Mouse (Mus musculus): ENCODE data around the gene Smarcc1. TPM values are rescaled to one million over a fixed set of nuclear protein-coding genes. Genes with fewer than 3 reads are reported as not detected.

Smarcc1 gene
- polyA plus RNA-seq, 1 experiment, result 76.6 TPM

DNA sequence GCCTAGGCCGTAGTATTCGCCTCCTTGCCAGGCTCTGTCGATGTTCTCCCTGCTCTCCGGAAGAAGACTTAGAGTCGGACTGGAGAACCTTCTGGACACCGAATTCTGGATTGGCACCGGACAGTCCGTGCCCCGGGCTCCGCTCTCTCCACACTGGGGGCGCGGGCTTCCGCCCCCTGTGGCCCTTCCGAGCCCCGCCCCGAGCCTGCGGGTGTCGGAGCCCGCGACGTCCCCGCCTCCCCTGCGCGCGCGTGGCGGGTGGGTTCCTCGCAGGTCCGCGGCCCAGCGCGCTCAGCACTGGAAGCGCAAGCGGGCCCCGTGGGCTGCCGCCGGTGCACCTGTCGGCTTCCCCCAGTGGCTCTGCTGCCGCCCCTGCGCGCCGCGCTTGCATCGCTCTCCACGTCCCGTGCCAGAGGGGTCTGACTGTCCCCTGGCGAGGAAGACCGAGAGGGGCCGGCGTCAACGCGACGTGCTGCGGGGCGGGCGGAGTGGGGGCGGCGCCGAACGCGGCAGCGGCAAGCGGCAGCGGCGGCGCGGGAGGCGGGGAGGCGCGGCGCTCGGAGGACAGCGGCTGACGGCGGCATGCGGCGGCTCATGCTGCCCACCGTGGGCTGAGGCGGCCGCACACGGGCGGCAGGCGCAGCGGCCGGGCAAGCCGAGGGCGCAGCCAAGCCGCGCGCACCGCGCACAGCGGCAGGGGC, 127.5 kb downstream of the Smarcc1 start:
- WGBS, result 3% methylated on average over 93 of the region's 93 CpGs
- peak overlapping the region; percentile 85 for H3K27ac ChIP-seq (ENCODE audit: insufficient read depth, low read depth, low read length)
- TF ChIP-seq POLR2A (IDR thresholded peaks at IDR 0.05; ENCODE audit: insufficient read depth, low read depth, low read length) (peak; percentile 62), CTCF (IDR thresholded peaks at IDR 0.05; ENCODE audit: insufficient read depth, low read depth, low read length) (no peak)

DNA sequence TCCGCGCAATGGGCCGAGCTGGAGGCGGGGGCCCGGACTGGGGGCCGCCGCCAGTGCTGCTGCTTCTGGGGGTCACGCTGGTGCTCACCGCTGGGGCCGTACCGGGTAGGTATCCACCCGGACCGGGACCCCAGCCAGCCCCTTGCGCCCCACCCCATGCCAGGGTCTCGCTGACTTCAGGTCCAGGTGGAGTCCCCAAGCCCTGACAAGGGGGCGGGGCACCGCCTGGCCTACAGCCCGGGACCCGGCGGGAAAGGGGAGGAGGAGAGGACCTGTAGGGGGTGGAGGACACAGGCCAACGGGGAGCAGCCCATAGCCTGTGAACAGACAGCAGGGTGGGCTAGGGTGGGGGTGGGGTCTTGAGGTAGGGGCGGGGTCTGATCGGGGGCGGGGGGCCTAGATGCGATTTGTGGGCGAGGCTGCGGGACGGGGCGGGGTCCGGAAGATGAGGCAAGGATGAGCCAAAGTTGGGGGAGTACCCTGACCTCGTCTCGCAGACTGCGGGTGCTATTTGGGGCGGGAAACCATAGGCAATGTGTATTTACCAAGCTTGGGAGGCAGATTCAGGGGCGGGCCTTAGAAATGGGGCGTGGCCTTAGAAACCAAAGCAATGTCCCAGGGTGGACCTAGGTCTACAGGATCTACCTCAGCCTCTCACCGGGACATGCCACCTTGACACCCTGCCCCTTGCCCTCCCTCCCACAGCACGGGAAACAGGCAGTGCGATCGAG, 128.2 kb downstream of the Smarcc1 start:
- H3K27ac ChIP-seq (ENCODE audit: insufficient read depth, low read depth, low read length), result peak overlapping the region; percentile 86
- no peak for TF ChIP-seq CTCF (IDR thresholded peaks at IDR 0.05; ENCODE audit: insufficient read depth, low read depth, low read length)
- no peak for TF ChIP-seq POLR2A (IDR thresholded peaks at IDR 0.05; ENCODE audit: insufficient read depth, low read depth, low read length)
- 1% methylated on average over 40 of the region's 40 CpGs for WGBS
- H3K4me3 ChIP-seq (ENCODE audit: insufficient read depth, low read depth, low read length), result peak overlapping the region; percentile 63
- peaks cover 33% of the 10 kb centered on the region for H3K4me1 ChIP-seq (ENCODE audit: control insufficient read depth, insufficient read depth, low read length)

More for the DNA sequence above, 127.5 kb downstream of the Smarcc1 start:
- Histone ChIP-seq H3K4me1 (ENCODE audit: control insufficient read depth, insufficient read depth, low read length) (peaks cover 25% of the 10 kb centered on the region), H3K4me3 (ENCODE audit: insufficient read depth, low read depth, low read length) (peak overlapping the region; percentile 63)

DNA sequence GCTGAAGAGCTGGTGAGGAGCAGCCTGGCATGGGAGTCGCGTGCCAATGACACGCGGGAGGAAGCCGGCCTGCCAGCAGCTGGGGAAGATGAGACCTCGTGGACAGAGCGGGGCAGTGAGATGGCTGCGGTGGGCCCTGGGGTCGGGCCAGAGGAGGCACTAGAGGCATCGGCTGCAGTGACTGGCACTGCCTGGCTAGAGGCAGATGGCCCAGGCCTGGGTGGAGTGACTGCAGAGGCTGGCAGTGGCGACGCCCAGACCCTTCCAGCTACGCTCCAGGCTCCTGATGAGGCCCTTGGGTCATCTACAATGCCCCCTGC, 128.8 kb downstream of the Smarcc1 start:
- WGBS, result 13% methylated on average over 13 of the region's 13 CpGs
- peak overlapping the region; percentile 63 for H3K4me3 ChIP-seq (ENCODE audit: insufficient read depth, low read depth, low read length)
- H3K27ac ChIP-seq (ENCODE audit: insufficient read depth, low read depth, low read length), result peak overlapping the region; percentile 86
- H3K4me1 ChIP-seq (ENCODE audit: control insufficient read depth, insufficient read depth, low read length), result peaks cover 36% of the 10 kb centered on the region
- TF ChIP-seq POLR2A (IDR thresholded peaks at IDR 0.05; ENCODE audit: insufficient read depth, low read depth, low read length) (no peak), CTCF (IDR thresholded peaks at IDR 0.05; ENCODE audit: insufficient read depth, low read depth, low read length) (no peak)

DNA sequence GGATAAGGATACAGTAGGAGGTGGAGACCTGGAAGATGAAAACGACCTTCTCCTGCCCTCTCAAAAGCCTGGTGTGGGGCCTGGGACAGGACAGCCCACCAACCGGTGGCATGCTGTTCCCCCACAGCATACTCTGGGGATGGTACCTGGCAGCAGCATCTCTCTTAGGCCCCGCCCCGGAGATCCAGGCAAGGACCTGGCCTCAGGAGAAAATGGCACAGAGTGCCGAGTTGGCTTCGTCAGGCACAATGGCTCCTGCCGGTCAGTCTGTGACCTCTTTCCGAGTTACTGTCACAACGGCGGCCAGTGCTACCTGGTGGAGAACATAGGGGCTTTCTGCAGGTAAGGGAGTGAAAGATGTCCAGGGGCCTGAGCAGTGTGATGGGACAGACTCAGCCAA, 129.5 kb downstream of the Smarcc1 start:
- 65% methylated on average over 10 of the region's 10 CpGs for WGBS
- Histone ChIP-seq H3K4me1 (ENCODE audit: control insufficient read depth, insufficient read depth, low read length) (peaks cover 36% of the 10 kb centered on the region), H3K27ac (ENCODE audit: insufficient read depth, low read depth, low read length) (peak overlapping the region; percentile 63), H3K4me3 (ENCODE audit: insufficient read depth, low read depth, low read length) (peak overlapping the region; percentile 24; the same call in 1 of the 2 replicates)
- TF ChIP-seq CTCF (IDR thresholded peaks at IDR 0.05; ENCODE audit: insufficient read depth, low read depth, low read length) (no peak), POLR2A (IDR thresholded peaks at IDR 0.05; ENCODE audit: insufficient read depth, low read depth, low read length) (no peak)

DNA sequence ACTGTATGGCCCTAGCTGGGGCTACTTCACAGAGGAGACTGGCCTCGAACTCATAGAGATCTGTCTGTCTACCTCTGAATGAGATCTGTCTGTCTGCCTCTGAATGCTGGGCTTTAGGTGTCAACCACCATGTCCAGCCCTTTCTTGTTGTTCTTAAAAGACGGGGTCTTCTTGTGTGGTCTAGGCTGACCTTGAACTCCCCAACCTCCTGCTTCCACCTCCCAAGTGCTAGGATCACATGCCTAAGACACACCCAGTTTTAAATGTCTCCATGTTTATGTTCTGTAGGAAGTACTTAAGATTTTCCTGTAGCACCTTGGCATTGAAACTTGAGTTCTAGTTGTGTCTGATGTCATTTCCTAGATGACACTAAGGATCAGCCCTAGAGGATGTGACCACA, 131.4 kb downstream of the Smarcc1 start:
- TF ChIP-seq CTCF (IDR thresholded peaks at IDR 0.05; ENCODE audit: insufficient read depth, low read depth, low read length) (no peak), POLR2A (IDR thresholded peaks at IDR 0.05; ENCODE audit: insufficient read depth, low read depth, low read length) (no peak)
- peak overlapping the region; percentile 71 for H3K27ac ChIP-seq (ENCODE audit: insufficient read depth, low read depth, low read length)
- 70% methylated on average over 2 of the region's 2 CpGs for WGBS
- H3K4me3 ChIP-seq (ENCODE audit: insufficient read depth, low read depth, low read length), result no peak overlapping the region
- H3K4me1 ChIP-seq (ENCODE audit: control insufficient read depth, insufficient read depth, low read length), result peaks cover 36% of the 10 kb centered on the region

DNA sequence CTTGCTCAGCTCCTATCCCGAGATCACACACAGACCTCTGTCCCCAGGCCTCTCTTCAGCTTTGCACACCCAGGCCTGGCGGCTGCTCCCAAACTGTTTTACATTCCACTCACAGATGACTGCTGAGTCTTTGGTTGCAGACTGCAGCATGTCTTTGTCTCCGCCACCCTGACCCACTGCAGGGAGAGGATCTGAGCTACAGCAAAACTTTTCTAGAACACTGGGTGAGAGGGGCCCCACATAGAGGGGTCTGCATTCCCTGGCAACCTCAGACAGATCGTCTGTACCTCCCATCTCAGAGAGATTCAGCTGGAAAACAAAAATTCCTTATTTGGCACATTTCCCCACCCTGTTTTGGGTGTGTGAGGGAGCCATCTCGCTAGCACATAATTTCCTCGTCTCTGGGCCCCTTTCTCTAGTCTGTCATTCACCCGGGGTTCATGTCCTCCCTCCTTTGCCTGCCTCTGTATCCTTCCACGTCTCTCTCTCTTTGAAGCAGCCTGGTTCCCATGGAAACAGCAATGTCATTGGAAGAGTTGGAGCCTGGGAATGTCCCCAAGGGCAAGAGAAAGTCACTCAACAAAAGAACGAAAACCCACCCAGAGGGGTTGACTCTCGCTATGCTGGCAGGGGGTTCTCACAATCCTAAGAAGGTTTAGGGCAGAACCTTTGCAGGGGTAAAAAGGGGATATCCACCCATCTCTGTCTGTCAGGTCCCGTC, 132.5 kb downstream of the Smarcc1 start:
- TF ChIP-seq CTCF (IDR thresholded peaks at IDR 0.05; ENCODE audit: insufficient read depth, low read depth, low read length) (no peak), POLR2A (IDR thresholded peaks at IDR 0.05; ENCODE audit: insufficient read depth, low read depth, low read length) (0 out of 2 replicates have a peak, but pooled peaks have one; percentile 1)
- Histone ChIP-seq H3K4me1 (ENCODE audit: control insufficient read depth, insufficient read depth, low read length) (peaks cover 34% of the 10 kb centered on the region), H3K4me3 (ENCODE audit: insufficient read depth, low read depth, low read length) (peak overlapping the region; percentile 2), H3K27ac (ENCODE audit: insufficient read depth, low read depth, low read length) (peak overlapping the region; percentile 71)
- 12% methylated on average over 11 of the region's 11 CpGs for WGBS

DNA sequence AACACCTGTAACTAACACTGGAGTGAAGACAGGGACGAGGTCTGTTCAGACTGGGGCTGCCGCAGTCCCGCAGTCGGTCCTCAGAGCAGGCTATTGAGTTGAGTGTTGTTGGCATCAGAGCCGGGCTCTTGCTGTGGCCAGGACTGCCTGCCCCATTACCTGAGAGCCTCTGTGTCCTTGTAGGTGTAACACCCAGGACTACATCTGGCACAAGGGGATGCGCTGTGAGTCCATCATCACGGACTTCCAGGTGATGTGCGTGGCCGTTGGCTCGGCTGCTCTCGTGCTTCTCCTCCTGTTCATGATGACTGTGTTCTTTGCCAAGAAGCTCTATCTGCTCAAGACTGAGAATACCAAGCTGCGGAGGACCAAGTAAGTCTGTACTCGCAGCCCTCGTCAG, 133.3 kb downstream of the Smarcc1 start:
- 31% methylated on average over 14 of the region's 14 CpGs for WGBS
- Histone ChIP-seq H3K27ac (ENCODE audit: insufficient read depth, low read depth, low read length) (peak overlapping the region; percentile 71), H3K4me3 (ENCODE audit: insufficient read depth, low read depth, low read length) (peak overlapping the region; percentile 2; the same call in 1 of the 2 replicates), H3K4me1 (ENCODE audit: control insufficient read depth, insufficient read depth, low read length) (peaks cover 40% of the 10 kb centered on the region)
- TF ChIP-seq POLR2A (IDR thresholded peaks at IDR 0.05; ENCODE audit: insufficient read depth, low read depth, low read length) (no peak), CTCF (IDR thresholded peaks at IDR 0.05; ENCODE audit: insufficient read depth, low read depth, low read length) (no peak)

DNA sequence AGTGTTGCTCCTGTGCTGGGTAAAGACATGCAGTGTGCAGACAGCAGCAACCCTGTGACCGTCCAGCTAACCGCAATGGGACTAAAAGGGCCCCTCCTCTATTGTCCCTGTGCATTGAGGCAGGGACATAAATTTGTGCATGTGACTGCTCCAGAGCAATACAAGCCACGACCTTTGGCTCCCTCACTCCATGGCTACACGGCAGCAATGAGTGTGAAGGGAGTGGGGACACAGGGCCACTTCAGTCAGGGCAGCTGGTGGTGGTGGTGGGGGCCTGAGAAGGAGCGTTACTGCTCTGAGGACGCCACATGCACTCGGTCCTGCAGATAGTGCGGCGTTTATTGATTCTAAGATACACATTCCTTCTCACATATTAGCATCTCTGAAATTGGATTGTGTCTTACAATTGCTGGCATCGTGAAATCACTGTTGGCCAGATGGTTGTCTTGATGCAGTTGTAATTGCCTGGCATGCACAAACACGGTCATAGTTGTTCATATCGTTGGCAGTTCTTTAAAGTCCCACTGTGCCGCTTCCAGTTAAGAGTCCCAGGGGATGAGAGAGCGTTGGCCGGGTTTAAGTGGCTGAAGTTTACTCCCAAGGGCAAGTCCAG, 138.0 kb downstream of the Smarcc1 start:
- no peak overlapping the region for H3K4me3 ChIP-seq (ENCODE audit: insufficient read depth, low read depth, low read length)
- H3K27ac ChIP-seq (ENCODE audit: insufficient read depth, low read depth, low read length), result peak overlapping the region; percentile 68
- peaks cover 24% of the 10 kb centered on the region for H3K4me1 ChIP-seq (ENCODE audit: control insufficient read depth, insufficient read depth, low read length)
- no peak for TF ChIP-seq POLR2A (IDR thresholded peaks at IDR 0.05; ENCODE audit: insufficient read depth, low read depth, low read length)
- no peak for TF ChIP-seq CTCF (IDR thresholded peaks at IDR 0.05; ENCODE audit: insufficient read depth, low read depth, low read length)
- 31% methylated on average over 15 of the region's 15 CpGs for WGBS

Measured in olfactory bulb, adult 2 months (tissue).